Mouse (Mus musculus): ENCODE results near the gene Larp1b.

Larp1b gene

DNA sequence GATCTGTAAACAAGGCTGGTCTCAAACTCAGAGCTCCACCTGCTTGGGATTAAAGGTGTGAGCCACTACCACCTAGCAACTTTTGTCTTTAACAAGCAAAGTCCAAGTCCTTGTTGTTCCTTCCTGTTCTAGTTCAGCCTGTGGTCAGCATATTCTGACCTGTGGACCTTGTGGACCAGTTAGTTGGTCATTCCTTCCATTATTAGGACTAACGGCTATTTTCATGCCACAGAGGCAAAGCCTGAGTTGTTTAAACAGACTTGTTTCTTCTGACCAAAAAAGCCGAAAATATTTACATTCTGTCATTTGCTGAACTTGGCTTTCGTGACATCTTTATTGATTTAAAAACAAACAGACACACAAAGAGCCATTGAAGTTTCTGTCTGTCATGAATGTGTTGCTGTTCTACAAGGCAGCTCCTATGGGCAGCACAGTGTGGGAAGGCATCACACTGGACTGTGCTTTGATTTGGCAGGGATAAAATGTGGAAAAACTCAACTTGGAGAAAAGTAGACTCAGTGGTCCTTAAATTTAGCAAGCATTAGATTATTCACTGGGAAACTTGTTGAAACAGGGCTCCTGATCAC, 68.5 kb downstream of the Larp1b start:
- in situ Hi-C loops (cut with MboI; ENCODE audit: low sequenced_read_pairs) = no loop called here

DNA sequence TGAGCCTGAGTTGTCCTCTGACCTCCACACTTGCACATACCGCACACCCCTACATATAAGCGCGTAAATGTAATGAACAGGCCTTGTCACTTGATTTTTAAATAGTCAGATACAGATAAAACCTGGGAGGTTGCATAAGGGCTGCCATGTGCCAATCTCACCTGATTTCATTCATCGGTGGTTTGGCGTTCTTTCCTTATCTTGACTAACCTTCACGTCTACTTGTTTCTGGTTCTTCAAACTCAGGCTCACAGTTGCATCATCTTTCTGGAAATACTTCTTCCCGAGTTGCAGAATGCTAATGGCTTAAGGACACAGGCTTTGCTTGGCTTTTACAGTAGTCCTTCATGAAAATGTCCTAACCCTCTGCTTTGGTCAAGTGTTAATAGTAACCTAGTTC, 71.1 kb downstream of the Larp1b start:
- in situ Hi-C loops (cut with MboI; ENCODE audit: low sequenced_read_pairs) = no loop called here

DNA sequence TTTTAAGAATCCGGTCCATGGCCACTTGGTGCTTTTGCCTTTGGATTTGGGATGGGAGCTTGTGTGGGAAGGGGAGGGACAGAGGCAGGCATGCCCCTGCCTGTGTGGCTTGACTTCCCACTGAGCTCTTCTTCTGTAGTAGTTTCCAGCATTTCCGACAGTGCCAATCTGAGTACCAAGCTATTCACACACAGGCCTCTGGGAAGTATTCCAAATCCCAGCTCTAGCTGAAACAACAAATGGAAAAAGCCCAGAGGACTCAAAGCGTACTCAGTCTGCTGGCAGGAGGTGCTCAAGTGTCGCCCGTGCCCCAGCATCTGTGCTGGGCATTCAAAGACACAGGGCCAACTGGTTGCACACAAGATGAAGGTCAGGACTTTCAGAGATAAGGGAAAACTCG, 72.4 kb downstream of the Larp1b start:
- in situ Hi-C loops (cut with MboI; ENCODE audit: low sequenced_read_pairs) = no loop called here

GRCm38 (mm10) chr3:41030705-41031104, 81.1 kb downstream of the Larp1b start:
- in situ Hi-C loops (cut with MboI; ENCODE audit: low sequenced_read_pairs) = no loop called here

- in situ Hi-C loops (cut with MboI; ENCODE audit: low sequenced_read_pairs) = no loop called here
These were observed 81.9 kb downstream of the Larp1b start for GRCm38 (mm10) chr3:41031286-41032210.

DNA sequence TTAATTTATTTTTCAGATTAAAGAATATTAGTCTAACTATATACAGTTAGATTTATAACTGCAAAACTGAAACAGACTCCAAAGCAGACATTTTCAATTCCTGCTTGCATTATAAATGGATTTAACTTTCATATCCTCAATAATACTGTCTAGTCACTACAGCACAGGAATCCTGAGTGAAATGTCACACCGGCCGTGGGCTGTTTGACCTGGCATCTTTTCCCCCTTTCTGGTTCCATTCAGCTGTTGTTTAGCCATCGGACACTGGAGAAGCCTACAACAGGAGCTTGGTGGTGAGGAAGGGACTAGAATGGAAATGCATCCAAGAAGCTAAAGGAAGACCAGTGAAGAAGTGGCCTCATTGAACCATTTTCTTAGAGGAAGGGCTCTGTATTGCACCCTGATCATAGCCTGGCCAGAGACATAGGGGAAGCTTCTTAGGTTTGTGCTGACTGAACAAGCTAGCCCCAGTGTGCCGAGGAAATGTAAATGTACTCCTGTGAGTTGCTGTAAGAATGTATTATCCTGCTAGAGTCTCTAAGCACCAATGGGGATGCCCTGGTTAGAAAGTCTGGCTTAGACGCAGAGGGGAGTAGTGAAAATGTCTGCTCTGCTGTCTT, 88.8 kb downstream of the Larp1b start:
- in situ Hi-C loops (cut with MboI; ENCODE audit: low sequenced_read_pairs) = no loop called here

DNA sequence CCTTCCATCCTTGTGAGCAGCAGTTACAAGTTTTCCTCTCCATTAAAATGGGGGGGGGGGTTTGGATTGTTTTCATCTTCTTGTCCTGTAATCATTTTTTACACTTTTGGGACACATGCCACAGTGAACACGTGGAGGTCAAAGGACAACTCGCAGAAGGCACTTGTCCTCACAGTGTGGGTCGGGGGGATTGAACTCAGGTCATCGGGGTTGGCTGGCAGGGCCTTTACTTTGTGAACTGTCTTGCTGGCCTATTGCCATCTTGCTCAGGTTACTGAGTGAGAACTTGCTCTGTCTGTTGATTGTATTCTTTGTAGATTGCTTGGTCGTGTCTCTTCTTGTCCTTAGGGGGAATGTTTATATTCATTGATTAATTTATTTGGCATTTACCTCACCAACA, 91.6 kb downstream of the Larp1b start:
- in situ Hi-C loops (cut with MboI; ENCODE audit: low sequenced_read_pairs) = no loop called here

GRCm38 (mm10) chr3:41042195-41042938, 92.7 kb downstream of the Larp1b start:
- in situ Hi-C loops (cut with MboI; ENCODE audit: low sequenced_read_pairs) = no loop called here

GRCm38 (mm10) chr3:41043756-41044354, 94.2 kb downstream of the Larp1b start:
- in situ Hi-C loops (cut with MboI; ENCODE audit: low sequenced_read_pairs) = no loop called here

DNA sequence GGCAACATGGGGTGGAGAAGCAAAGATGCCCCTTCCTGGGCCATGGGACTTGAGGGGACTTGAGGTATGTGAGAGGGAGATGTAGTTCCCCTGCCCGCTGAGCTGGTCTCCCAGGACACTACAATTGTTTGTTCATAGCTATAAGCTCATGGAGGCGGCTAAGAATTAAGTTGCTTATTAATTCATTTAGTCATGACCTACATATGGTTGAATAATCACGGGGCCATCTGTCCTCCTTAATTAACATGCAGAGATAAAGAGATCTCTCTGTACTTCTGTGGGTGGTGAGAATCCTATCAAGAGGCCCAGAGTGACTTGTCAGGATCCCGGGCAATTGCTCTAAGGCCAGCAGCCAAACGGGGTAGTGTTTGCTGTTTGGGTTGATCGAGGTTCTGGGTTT, 98.2 kb downstream of the Larp1b start:
- in situ Hi-C loops (cut with MboI; ENCODE audit: low sequenced_read_pairs) = no loop called here

DNA sequence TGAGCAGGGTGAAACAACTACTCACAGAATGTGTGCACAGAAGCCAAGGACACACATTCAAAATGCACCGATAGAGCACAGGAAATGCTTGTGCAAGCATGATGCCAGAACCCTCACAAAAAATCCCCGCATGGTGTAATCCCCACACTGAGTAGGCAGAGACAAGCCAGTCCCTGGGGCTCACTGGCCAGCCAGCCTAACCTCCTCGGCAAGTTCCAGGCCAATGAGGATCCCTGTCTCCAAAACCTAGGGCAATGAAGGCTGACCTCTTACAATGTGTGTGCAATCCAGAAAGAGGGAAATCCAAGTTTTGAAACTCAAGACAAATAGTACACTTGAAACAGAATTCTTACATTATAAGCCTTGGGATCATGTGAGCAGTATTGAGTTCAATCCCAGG, 103.7 kb downstream of the Larp1b start:
- in situ Hi-C loops (cut with MboI; ENCODE audit: low sequenced_read_pairs) = no loop called here

GRCm38 (mm10) chr3:41058395-41058794, 108.8 kb downstream of the Larp1b start:
- in situ Hi-C loops (cut with MboI; ENCODE audit: low sequenced_read_pairs) = no loop called here

DNA sequence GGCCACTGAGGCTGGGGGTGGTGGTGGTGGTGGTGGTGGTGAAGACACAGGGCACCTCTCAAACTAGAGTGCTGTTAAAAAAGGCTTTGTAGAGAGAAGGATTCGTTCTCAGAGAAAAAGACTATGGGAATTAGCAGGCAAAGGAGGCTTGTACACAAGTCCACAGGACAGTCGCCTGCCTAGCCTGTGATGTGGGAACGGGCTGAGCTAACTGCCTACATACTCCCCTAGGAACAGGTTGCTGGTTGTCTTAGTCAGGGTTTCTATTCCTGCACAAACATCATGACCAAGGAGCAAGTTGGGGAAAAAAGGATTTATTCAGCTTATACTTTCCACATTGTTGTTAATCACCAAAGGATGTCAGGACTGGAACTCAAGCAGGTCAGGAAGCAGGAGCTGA, 109.6 kb downstream of the Larp1b start:
- in situ Hi-C loops (cut with MboI; ENCODE audit: low sequenced_read_pairs) = no loop called here

GRCm38 (mm10) chr3:41061831-41062565, 112.4 kb downstream of the Larp1b start:
- in situ Hi-C loops (cut with MboI; ENCODE audit: low sequenced_read_pairs) = no loop called here

DNA sequence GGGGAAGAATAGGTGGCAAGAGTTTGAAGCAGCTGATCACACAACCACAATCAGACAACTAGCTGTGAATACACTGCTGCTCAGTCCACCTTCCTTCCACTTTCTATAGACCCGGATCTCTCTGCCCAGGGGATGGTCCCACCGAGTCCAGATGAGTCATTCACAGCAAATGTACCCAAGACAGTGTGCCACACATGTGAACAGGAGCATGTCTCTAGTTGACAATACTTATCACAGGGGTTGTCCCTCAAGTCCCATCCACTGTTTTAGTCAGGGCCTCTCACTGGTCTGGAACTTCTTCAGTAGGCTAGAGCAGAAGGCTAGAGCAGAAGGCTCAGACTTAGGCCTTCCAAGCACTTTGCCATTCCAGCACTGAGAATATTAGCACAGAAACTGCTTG, 113.1 kb downstream of the Larp1b start:
- in situ Hi-C loops (cut with MboI; ENCODE audit: low sequenced_read_pairs) = no loop called here

- in situ Hi-C loops (cut with MboI; ENCODE audit: low sequenced_read_pairs) = no loop called here
These were observed 115.7 kb downstream of the Larp1b start for GRCm38 (mm10) chr3:41065320-41065719.

DNA sequence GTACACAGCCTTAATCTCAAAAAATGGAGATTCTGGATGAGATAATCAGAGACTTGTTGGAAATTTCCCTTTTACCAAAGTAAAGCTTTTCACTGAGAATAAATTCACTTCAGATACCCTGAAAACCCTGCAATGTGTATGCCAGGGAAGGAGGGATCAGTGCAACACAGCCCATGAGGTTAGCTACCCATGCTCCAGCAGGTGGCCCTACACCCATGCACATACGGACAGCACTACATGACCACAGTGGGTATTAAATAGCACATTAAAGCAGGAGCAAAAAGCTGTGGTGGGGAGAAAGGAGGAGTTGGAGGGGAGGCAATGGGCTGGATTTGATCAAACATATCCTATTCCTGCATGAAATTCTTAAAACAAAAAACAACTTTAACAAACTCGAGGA, 120.9 kb downstream of the Larp1b start:
- in situ Hi-C loops (cut with MboI; ENCODE audit: low sequenced_read_pairs) = no loop called here

DNA sequence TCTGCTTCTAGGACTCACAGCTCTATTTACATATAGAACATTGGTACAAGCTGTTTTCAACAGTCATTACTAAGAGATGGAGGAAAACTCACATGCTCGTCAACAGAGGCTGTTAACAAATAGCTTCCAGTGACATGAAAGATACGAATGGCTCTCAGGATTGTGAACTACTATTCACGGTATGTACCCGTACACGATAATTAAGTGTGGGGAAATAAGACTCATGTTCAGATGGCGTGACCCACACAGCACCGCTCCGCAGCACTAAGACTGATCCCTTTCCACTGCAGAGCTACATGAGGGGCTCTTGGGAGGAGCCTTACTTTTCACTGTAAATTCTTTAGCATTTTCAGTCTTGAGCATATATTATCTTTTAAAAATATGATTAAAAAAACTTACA, 125.7 kb downstream of the Larp1b start:
- in situ Hi-C loops (cut with MboI; ENCODE audit: low sequenced_read_pairs) = no loop called here

GRCm38 (mm10) chr3:41078673-41079072, 129.0 kb downstream of the Larp1b start:
- in situ Hi-C loops (cut with MboI; ENCODE audit: low sequenced_read_pairs) = no loop called here

- in situ Hi-C loops (cut with MboI; ENCODE audit: low sequenced_read_pairs) = no loop called here
These were observed 131.1 kb downstream of the Larp1b start for GRCm38 (mm10) chr3:41080724-41081123.
